ENCODE assay signal across 14 mouse cellular contexts in genomic region chr1:133656811-133657210, GRCm38 (mm10). TPM values are rescaled to one million over a fixed set of nuclear protein-coding genes. Genes with fewer than 3 reads are reported as not detected.
DNase-seq lines count a peak whose midpoint lies in the region; ATAC-seq and TF ChIP-seq lines count a peak whose summit lies in the region.
"Had no signal": no experiment of that assay in that cellular context is flagged by ENCODE, and none has a peak within 500 bp of the region (broad histone marks: within the 10 kb centered on the region; RNA-seq: fewer than 3 reads in every experiment).

No protein-coding gene starts in this region.

- H3K9ac ChIP-seq in heart, embryonic 12.5 days: no peak overlapping the region
- H3K9ac ChIP-seq in liver, adult 2 months (ENCODE audit: low read depth, low read length): no peak overlapping the region
- H3K9ac ChIP-seq in liver, embryonic 11.5 days (ENCODE audit: low read depth, low read length): no peak overlapping the region
- H3K9ac ChIP-seq in limb, embryonic 14.5 days (ENCODE audit: low read depth, low read length, severe bottlenecking): 0 out of 2 replicates have a peak overlapping the region, but pooled peaks have one; percentile 21
- H3K9ac ChIP-seq: liver, embryonic 14.5 days had no signal

- TF ChIP-seq POLR2A in liver, adult 2 months (IDR thresholded peaks at IDR 0.05; ENCODE audit: extremely low read depth, insufficient read depth, low read length): no peak
- no peak for TF ChIP-seq POLR2A in limb, embryonic 14.5 days (IDR thresholded peaks at IDR 0.05; ENCODE audit: borderline replicate concordance, extremely low read depth, insufficient read depth, insufficient read length)

- no peak overlapping the region for H3K27ac ChIP-seq in heart, embryonic 12.5 days (ENCODE audit: poor library complexity, severe bottlenecking)
- no peak overlapping the region for H3K27ac ChIP-seq in liver, adult 2 months (replicated peaks; ENCODE audit: insufficient read depth, low read depth, low read length)
- H3K27ac ChIP-seq in liver, embryonic 11.5 days (ENCODE audit: low read depth, low read length): no peak overlapping the region
- H3K27ac ChIP-seq in limb, embryonic 14.5 days (replicated peaks; ENCODE audit: low read depth, low read length): no peak overlapping the region
- H3K27ac ChIP-seq: liver, embryonic 14.5 days had no signal

- no peak for DNase-seq in heart, adult 9 months (ENCODE audit: low spot score in 2 of 2)
- DNase-seq in liver, adult 2 months (ENCODE audit: extremely low read depth, low read depth, low spot score): peak; percentile 31
- no peak for DNase-seq in liver, embryonic 11.5 days (ENCODE audit: low spot score)
- DNase-seq in ZHBTc4 (ENCODE audit: low read depth, low spot score): peak; percentile 55
- no peak for DNase-seq in limb, embryonic 14.5 days (ENCODE audit: low spot score)
- DNase-seq in adrenal gland, adult (ENCODE audit: inconsistent age in 2 of 2, low spot score in 1 of 2): no peak
- no peak for DNase-seq in layer of hippocampus, postnatal 25 days (ENCODE audit: extremely low spot score in 1 of 2, low spot score in 1 of 2)
- DNase-seq: gastrocnemius, postnatal 36 days; heart, postnatal 4 days had no signal

- no peak overlapping the region for H3K4me3 ChIP-seq in heart, embryonic 12.5 days
- no peak overlapping the region for H3K4me3 ChIP-seq in liver, adult 2 months (ENCODE audit: insufficient read depth, low read depth, low read length)
- H3K4me3 ChIP-seq in liver, embryonic 11.5 days (ENCODE audit: low read depth, low read length): no peak overlapping the region
- H3K4me3 ChIP-seq in limb, embryonic 14.5 days (replicated peaks; ENCODE audit: low read length): no peak overlapping the region

- H3K27me3 ChIP-seq in heart, embryonic 12.5 days (replicated peaks): no peaks in the 10 kb centered on the region
- no peaks in the 10 kb centered on the region for H3K27me3 ChIP-seq in liver, adult 2 months (ENCODE audit: control insufficient read depth, insufficient read depth, low read length)
- no peaks in the 10 kb centered on the region for H3K27me3 ChIP-seq in liver, embryonic 11.5 days (replicated peaks; ENCODE audit: control insufficient read depth, insufficient read depth, low read length)
- H3K27me3 ChIP-seq in limb, embryonic 14.5 days (ENCODE audit: control insufficient read depth, insufficient read depth, low read length): no peaks in the 10 kb centered on the region

- H3K79me2 ChIP-seq in liver, adult 2 months (ENCODE audit: control insufficient read depth, insufficient read depth, low read length): peaks cover 40% of the 10 kb centered on the region

- WGBS in heart, embryonic 12.5 days: 59% methylated on average over 5 of the region's 5 CpGs
- 51% methylated on average over 5 of the region's 5 CpGs for WGBS in liver, adult 2 months
- 72% methylated on average over 5 of the region's 5 CpGs for WGBS in liver, embryonic 11.5 days
- WGBS in limb, embryonic 14.5 days: 24% methylated on average over 5 of the region's 5 CpGs

- no peak for TF ChIP-seq CTCF in liver, adult 2 months (IDR thresholded peaks at IDR 0.05; ENCODE audit: low read depth, low read length)

- no peak for ATAC-seq in heart, embryonic 12.5 days (ENCODE audit: insufficient number of reproducible peaks, low FRiP score)
- no peak for ATAC-seq in liver, embryonic 11.5 days (replicated peaks; ENCODE audit: low FRiP score)
- no peak for ATAC-seq in limb, embryonic 14.5 days (ENCODE audit: low FRiP score, low read depth)
- ATAC-seq: intestine, embryonic 16.5 days had no signal

- H3K36me3 ChIP-seq in heart, embryonic 12.5 days: peaks cover 45% of the 10 kb centered on the region
- H3K36me3 ChIP-seq in liver, adult 2 months (ENCODE audit: control insufficient read depth, insufficient read depth, low read length): peaks cover 38% of the 10 kb centered on the region
- peaks cover 24% of the 10 kb centered on the region for H3K36me3 ChIP-seq in liver, embryonic 11.5 days (ENCODE audit: control insufficient read depth, insufficient read depth, low read length)
- H3K36me3 ChIP-seq in limb, embryonic 14.5 days (ENCODE audit: control insufficient read depth, insufficient read depth, low read length): peaks cover 55% of the 10 kb centered on the region

- H3K4me2 ChIP-seq in heart, embryonic 12.5 days: peak overlapping the region; percentile 12; the same call in 1 of the 2 replicates
- H3K4me2 ChIP-seq in liver, embryonic 11.5 days: no peak overlapping the region
- peak overlapping the region; percentile 24; the same call in 1 of the 2 replicates for H3K4me2 ChIP-seq in limb, embryonic 14.5 days (replicated peaks; ENCODE audit: low read depth, low read length, severe bottlenecking)

- no peaks in the 10 kb centered on the region for H3K9me3 ChIP-seq in heart, embryonic 12.5 days (replicated peaks)
- H3K9me3 ChIP-seq in liver, embryonic 11.5 days (ENCODE audit: control insufficient read depth, low read length): no peaks in the 10 kb centered on the region
- no peaks in the 10 kb centered on the region for H3K9me3 ChIP-seq in limb, embryonic 14.5 days (ENCODE audit: control insufficient read depth, low read length)

- H3K4me1 ChIP-seq in heart, embryonic 12.5 days (replicated peaks): peaks cover 37% of the 10 kb centered on the region
- peaks cover 18% of the 10 kb centered on the region for H3K4me1 ChIP-seq in liver, adult 2 months (ENCODE audit: control insufficient read depth, insufficient read depth, low read length)
- H3K4me1 ChIP-seq in liver, embryonic 11.5 days (replicated peaks; ENCODE audit: control insufficient read depth, insufficient read depth, low read length): peaks cover 21% of the 10 kb centered on the region
- peaks cover 36% of the 10 kb centered on the region for H3K4me1 ChIP-seq in limb, embryonic 14.5 days (ENCODE audit: control insufficient read depth, insufficient read depth, low read length)

RNA-seq across cellular contexts. Expression of gene Zbed6, which starts 3.9 kb away (rescaled TPM):
- polyA plus RNA-seq in heart, embryonic 12.5 days (2016; fragmentation: Nextera tagmentation; extraction: Ambion mirVana): not detected in 2 replicates
- 9.4 and 17.0 TPM in 2 replicates for total RNA-seq in liver, adult 2 months (2014; rRNA removed)
- polyA plus RNA-seq in liver, adult 2 months (2012; rRNA removed): 1.5 and 2.0 TPM in 2 replicates
- polyA plus RNA-seq in liver, embryonic 11.5 days (2014; fragmentation: Nextera tagmentation; extraction: Ambion mirVana): not detected in 2 replicates
- 8.4 and 11.4 TPM in 2 replicates for polyA plus RNA-seq in limb, embryonic 14.5 days (2012; rRNA removed)
- polyA plus RNA-seq in limb, embryonic 14.5 days (2014; fragmentation: Nextera tagmentation; extraction: Ambion mirVana): not detected in 2 replicates
- 1 to 10 TPM; 6.0 to 6.6 TPM for total RNA-seq in layer of hippocampus, postnatal 25 days (2021)
- polyA plus RNA-seq: intestine, embryonic 16.5 days had no signal

RNA-seq across cellular contexts. Expression of gene Gm38394, which starts 4.3 kb away (rescaled TPM):
- polyA plus RNA-seq in heart, embryonic 12.5 days (2016; fragmentation: Nextera tagmentation; extraction: Ambion mirVana): 6.2 and 6.8 TPM in 2 replicates
- 9.5 and 9.6 TPM in 2 replicates for total RNA-seq in liver, adult 2 months (2014; rRNA removed)
- polyA plus RNA-seq in liver, adult 2 months (2012; rRNA removed): 1.2 and 1.8 TPM in 2 replicates
- polyA plus RNA-seq in liver, embryonic 11.5 days (2014; fragmentation: Nextera tagmentation; extraction: Ambion mirVana): 4.4 and 4.5 TPM in 2 replicates
- 10.0 and 12.2 TPM in 2 replicates for polyA plus RNA-seq in limb, embryonic 14.5 days (2012; rRNA removed)
- polyA plus RNA-seq in limb, embryonic 14.5 days (2014; fragmentation: Nextera tagmentation; extraction: Ambion mirVana): 11.4 and 14.1 TPM in 2 replicates
- total RNA-seq in layer of hippocampus, postnatal 25 days (2021): 10 to 100 TPM; 22.7 to 30.4 TPM

RNA-seq across cellular contexts. Expression of gene Lax1, which starts 33.1 kb away (rescaled TPM):
- polyA plus RNA-seq in heart, embryonic 12.5 days (2016; fragmentation: Nextera tagmentation; extraction: Ambion mirVana): 0.50 and 0.53 TPM in 2 replicates
- total RNA-seq in liver, adult 2 months (2014; rRNA removed): 0.28 and 0.34 TPM in 2 replicates
- 0.19 and 0.27 TPM in 2 replicates for polyA plus RNA-seq in liver, adult 2 months (2012; rRNA removed)
- polyA plus RNA-seq in liver, embryonic 11.5 days (2014; fragmentation: Nextera tagmentation; extraction: Ambion mirVana): 0.62 and 0.78 TPM in 2 replicates
- polyA plus RNA-seq in limb, embryonic 14.5 days (2012; rRNA removed): 1.3 and 1.7 TPM in 2 replicates
- 0.18 and 0.58 TPM in 2 replicates for polyA plus RNA-seq in limb, embryonic 14.5 days (2014; fragmentation: Nextera tagmentation; extraction: Ambion mirVana)
- total RNA-seq in layer of hippocampus, postnatal 25 days (2021): under 1 TPM in 1 of 2 experiments, not detected in 1; 0.16 TPM
- total RNA-seq: gastrocnemius, postnatal 36 days; MEL had no signal
- polyA plus RNA-seq: C2C12 had no signal

RNA-seq across cellular contexts. Expression of gene Snrpe, which starts 46.7 kb away (rescaled TPM):
- 421 and 452 TPM in 2 replicates for polyA plus RNA-seq in heart, embryonic 12.5 days (2016; fragmentation: Nextera tagmentation; extraction: Ambion mirVana)
- total RNA-seq in liver, adult 2 months (2014; rRNA removed): 57.1 and 71.7 TPM in 2 replicates
- polyA plus RNA-seq in liver, adult 2 months (2012; rRNA removed): 12.5 and 13.3 TPM in 2 replicates
- polyA plus RNA-seq in liver, embryonic 11.5 days (2014; fragmentation: Nextera tagmentation; extraction: Ambion mirVana): 690 and 722 TPM in 2 replicates
- 316 and 387 TPM in 2 replicates for polyA plus RNA-seq in limb, embryonic 14.5 days (2012; rRNA removed)
- polyA plus RNA-seq in limb, embryonic 14.5 days (2014; fragmentation: Nextera tagmentation; extraction: Ambion mirVana): 634 and 677 TPM in 2 replicates
- total RNA-seq in layer of hippocampus, postnatal 25 days (2021): 10 to 100 TPM; 61.9 to 69.5 TPM

Comparison
In these comparisons a context has a peak if more than half of its experiments do, and no peak if none do; other contexts are left out.
1. DNase-seq: peak in liver, adult 2 months (single experiment) and ZHBTc4 (single experiment); none in heart, adult 9 months (0 of 2), liver, embryonic 11.5 days (single experiment), limb, embryonic 14.5 days (single experiment), adrenal gland, adult (0 of 2) and layer of hippocampus, postnatal 25 days (0 of 2).